Comparison of ENCODE assay signal across 23 mouse cellular contexts in the genomic region with DNA sequence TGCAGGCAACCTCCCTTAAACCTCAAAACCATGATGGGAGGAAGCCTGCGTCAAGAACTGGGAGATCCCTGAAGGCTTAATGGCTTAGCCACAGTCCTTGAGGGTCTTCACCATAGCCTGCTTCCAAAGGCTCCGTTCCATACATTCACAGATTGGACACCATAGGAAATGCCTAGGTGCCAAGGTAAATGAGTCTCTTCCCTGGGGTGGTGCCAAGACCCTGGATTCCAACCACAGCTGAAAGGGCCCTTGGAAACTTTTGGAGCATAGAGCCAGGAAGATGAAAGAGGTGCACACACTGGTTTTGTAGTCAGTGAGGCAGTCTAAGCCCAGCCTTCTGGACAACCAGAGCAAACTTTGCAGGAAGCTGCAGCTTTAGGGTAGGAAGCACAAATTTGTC.
"Had no signal": no experiment of that assay in that cellular context is flagged by ENCODE, and none has a peak within 500 bp of the region (broad histone marks: within the 10 kb centered on the region; RNA-seq: fewer than 3 reads in every experiment).

No protein-coding gene starts in this region.

- H3K4me1 ChIP-seq: heart, embryonic 12.5 days; hindbrain, embryonic 13.5 days; hindbrain, embryonic 15.5 days; kidney, embryonic 15.5 days; limb, embryonic 13.5 days; limb, embryonic 15.5 days; liver, embryonic 12.5 days had no signal

- DNase-seq: gastrocnemius, postnatal 14 days; gastrocnemius, postnatal 36 days; heart, adult 18-20 months; heart, postnatal 14 days; heart, postnatal 36 days; kidney, adult 11 months; kidney, adult 2 months; kidney, adult 9 months; kidney, postnatal 14 days; kidney, postnatal 36 days; layer of hippocampus, adult 9-11 months; layer of hippocampus, postnatal 36 days; left cerebral cortex, postnatal 4 days had no signal

- H3K36me3 ChIP-seq: heart, embryonic 12.5 days; hindbrain, embryonic 13.5 days; hindbrain, embryonic 15.5 days; kidney, embryonic 15.5 days; limb, embryonic 13.5 days; limb, embryonic 15.5 days; liver, embryonic 12.5 days had no signal

- H3K4me3 ChIP-seq: heart, embryonic 12.5 days; hindbrain, embryonic 13.5 days; hindbrain, embryonic 15.5 days; kidney, embryonic 15.5 days; limb, embryonic 13.5 days; limb, embryonic 15.5 days; liver, embryonic 12.5 days had no signal

- H3K27ac ChIP-seq: hindbrain, embryonic 13.5 days; hindbrain, embryonic 15.5 days; hindbrain, postnatal 0 days; kidney, embryonic 15.5 days; kidney, postnatal 0 days; limb, embryonic 13.5 days; limb, embryonic 15.5 days; liver, embryonic 12.5 days; liver, embryonic 14.5 days had no signal

- H3K27me3 ChIP-seq: heart, embryonic 12.5 days; hindbrain, embryonic 13.5 days; hindbrain, embryonic 15.5 days; kidney, embryonic 15.5 days; limb, embryonic 13.5 days; limb, embryonic 15.5 days; liver, embryonic 12.5 days had no signal

- H3K9me3 ChIP-seq: heart, embryonic 12.5 days; hindbrain, embryonic 13.5 days; hindbrain, embryonic 15.5 days; kidney, embryonic 15.5 days; limb, embryonic 13.5 days; limb, embryonic 15.5 days; liver, embryonic 12.5 days had no signal
